In genomic region chr10:127068360-127069038, GRCm38 (mm10) we compare ENCODE assay signal across 10 mouse cellular contexts. TPM values are rescaled to one million over a fixed set of nuclear protein-coding genes. Genes with fewer than 3 reads are reported as not detected.
A peak's percentile ranks its signal among the peaks of the same experiment; 100 is the strongest.
DNase-seq lines count a peak whose midpoint lies in the region; ATAC-seq and TF ChIP-seq lines count a peak whose summit lies in the region.
"Had no signal": no experiment of that assay in that cellular context is flagged by ENCODE, and none has a peak within 500 bp of the region (broad histone marks: within the 10 kb centered on the region; RNA-seq: fewer than 3 reads in every experiment).

No protein-coding gene starts in this region.

- H3K9ac ChIP-seq in lung, embryonic 16.5 days (ENCODE audit: low read length): peak overlapping the region; percentile 85
- peak overlapping the region; percentile 56 for H3K9ac ChIP-seq in forebrain, embryonic 11.5 days (ENCODE audit: low read length)
- H3K9ac ChIP-seq in limb, embryonic 14.5 days (ENCODE audit: low read depth, low read length, severe bottlenecking): peak overlapping the region; percentile 61; the same call in 1 of the 2 replicates
- H3K9ac ChIP-seq in stomach, embryonic 15.5 days: peak overlapping the region; percentile 67; the same call in 1 of the 2 replicates

- H3K27me3 ChIP-seq in lung, embryonic 16.5 days (ENCODE audit: control insufficient read depth, insufficient read depth, low read depth, low read length): no peaks in the 10 kb centered on the region
- no peaks in the 10 kb centered on the region for H3K27me3 ChIP-seq in forebrain, embryonic 11.5 days (ENCODE audit: control insufficient read depth, insufficient read depth, low read length)
- no peaks in the 10 kb centered on the region for H3K27me3 ChIP-seq in limb, embryonic 14.5 days (ENCODE audit: control insufficient read depth, insufficient read depth, low read length)
- H3K27me3 ChIP-seq in stomach, embryonic 15.5 days (replicated peaks): no peaks in the 10 kb centered on the region

- no peak for TF ChIP-seq POLR2A in limb, embryonic 14.5 days (IDR thresholded peaks at IDR 0.05; ENCODE audit: borderline replicate concordance, extremely low read depth, insufficient read depth, insufficient read length)

- H3K36me3 ChIP-seq in lung, embryonic 16.5 days (ENCODE audit: control insufficient read depth, insufficient read depth, low read length): peaks cover 39% of the 10 kb centered on the region
- H3K36me3 ChIP-seq in forebrain, embryonic 11.5 days (ENCODE audit: control insufficient read depth, insufficient read depth, low read length): peaks cover 31% of the 10 kb centered on the region
- H3K36me3 ChIP-seq in limb, embryonic 14.5 days (ENCODE audit: control insufficient read depth, insufficient read depth, low read length): peaks cover 44% of the 10 kb centered on the region
- peaks cover 34% of the 10 kb centered on the region for H3K36me3 ChIP-seq in stomach, embryonic 15.5 days

- H3K4me3 ChIP-seq in lung, embryonic 16.5 days (ENCODE audit: low read length): peak overlapping the region; percentile 82
- peak overlapping the region; percentile 59 for H3K4me3 ChIP-seq in forebrain, embryonic 11.5 days (ENCODE audit: low read depth, low read length)
- H3K4me3 ChIP-seq in limb, embryonic 14.5 days (replicated peaks; ENCODE audit: low read length): peak overlapping the region; percentile 65; the same call in 1 of the 2 replicates
- peak overlapping the region; percentile 70 for H3K4me3 ChIP-seq in stomach, embryonic 15.5 days (replicated peaks)

- 62% methylated on average over 9 of the region's 9 CpGs for WGBS in lung, embryonic 16.5 days
- WGBS in forebrain, embryonic 11.5 days: 88% methylated on average over 9 of the region's 9 CpGs
- 70% methylated on average over 9 of the region's 9 CpGs for WGBS in limb, embryonic 14.5 days
- 68% methylated on average over 9 of the region's 9 CpGs for WGBS in stomach, embryonic 15.5 days

- peaks cover 25% of the 10 kb centered on the region for H3K4me1 ChIP-seq in lung, embryonic 16.5 days (replicated peaks; ENCODE audit: control insufficient read depth, insufficient read depth, low read length)
- peaks cover 13% of the 10 kb centered on the region; the same call in 1 of the 2 replicates for H3K4me1 ChIP-seq in forebrain, embryonic 11.5 days (replicated peaks; ENCODE audit: control insufficient read depth, insufficient read depth, low read length)
- peaks cover 20% of the 10 kb centered on the region; the same call in 1 of the 2 replicates for H3K4me1 ChIP-seq in limb, embryonic 14.5 days (ENCODE audit: control insufficient read depth, insufficient read depth, low read length)
- H3K4me1 ChIP-seq in stomach, embryonic 15.5 days: peaks cover 29% of the 10 kb centered on the region

- peak overlapping the region; percentile 78 for H3K4me2 ChIP-seq in lung, embryonic 16.5 days (ENCODE audit: low read depth, low read length)
- peak overlapping the region; percentile 81 for H3K4me2 ChIP-seq in forebrain, embryonic 11.5 days (ENCODE audit: low read depth, low read length, severe bottlenecking)
- peak overlapping the region; percentile 87 for H3K4me2 ChIP-seq in limb, embryonic 14.5 days (replicated peaks; ENCODE audit: low read depth, low read length, severe bottlenecking)
- peak overlapping the region; percentile 81 for H3K4me2 ChIP-seq in stomach, embryonic 15.5 days

- no peak overlapping the region; the same call in none of the 2 replicates for H3K27ac ChIP-seq in lung, embryonic 16.5 days (ENCODE audit: low read length)
- peak overlapping the region; percentile 79 for H3K27ac ChIP-seq in forebrain, embryonic 11.5 days (ENCODE audit: low read depth, low read length)
- H3K27ac ChIP-seq in limb, embryonic 14.5 days (replicated peaks; ENCODE audit: low read depth, low read length): no peak overlapping the region
- 0 out of 2 replicates have a peak overlapping the region, but pooled peaks have one; percentile 95 for H3K27ac ChIP-seq in stomach, embryonic 15.5 days

- no peaks in the 10 kb centered on the region for H3K9me3 ChIP-seq in lung, embryonic 16.5 days (ENCODE audit: control insufficient read depth, low read length)
- no peaks in the 10 kb centered on the region for H3K9me3 ChIP-seq in forebrain, embryonic 11.5 days (ENCODE audit: control insufficient read depth, low read length)
- H3K9me3 ChIP-seq in limb, embryonic 14.5 days (ENCODE audit: control insufficient read depth, low read length): no peaks in the 10 kb centered on the region
- no peaks in the 10 kb centered on the region for H3K9me3 ChIP-seq in stomach, embryonic 15.5 days

- DNase-seq in lung, postnatal 4 days: no peak
- DNase-seq in forebrain, embryonic 11.5 days (ENCODE audit: low spot score): peak; percentile 49
- no peak for DNase-seq in limb, embryonic 14.5 days (ENCODE audit: low spot score)
- DNase-seq in kidney, adult 18-20 months: no peak
- no peak for DNase-seq in lung, postnatal 25 days (ENCODE audit: low spot score)
- no peak for DNase-seq in layer of hippocampus, postnatal 36 days

- no peak for ATAC-seq in lung, embryonic 16.5 days (ENCODE audit: low read depth)
- ATAC-seq in forebrain, embryonic 11.5 days (replicated peaks; ENCODE audit: low FRiP score): no peak
- no peak for ATAC-seq in limb, embryonic 14.5 days (ENCODE audit: low FRiP score, low read depth)
- ATAC-seq in stomach, embryonic 15.5 days (ENCODE audit: insufficient read depth, low FRiP score, low read depth): no peak

RNA-seq across cellular contexts. Expression of gene Tspan31, which starts 1.6 kb away (rescaled TPM):
- 165 and 169 TPM in 2 replicates for polyA plus RNA-seq in lung, embryonic 16.5 days (2015; fragmentation: Nextera tagmentation; extraction: Ambion mirVana)
- polyA plus RNA-seq in forebrain, embryonic 11.5 days (2014; fragmentation: Nextera tagmentation; extraction: Ambion mirVana): 144 and 159 TPM in 2 replicates
- polyA plus RNA-seq in limb, embryonic 14.5 days (2012; rRNA removed): 124 and 164 TPM in 2 replicates
- 58.3 and 72.1 TPM in 2 replicates for polyA plus RNA-seq in limb, embryonic 14.5 days (2014; fragmentation: Nextera tagmentation; extraction: Ambion mirVana)
- polyA plus RNA-seq in stomach, embryonic 15.5 days (2015; fragmentation: Nextera tagmentation; extraction: Ambion mirVana): 154 and 163 TPM in 2 replicates
- 10 to 100 TPM; 57.4 to 61.5 TPM for total RNA-seq in layer of hippocampus, postnatal 36 days (2021)

RNA-seq across cellular contexts. Expression of gene Cdk4, which starts 5.2 kb away (rescaled TPM):
- polyA plus RNA-seq in lung, embryonic 16.5 days (2015; fragmentation: Nextera tagmentation; extraction: Ambion mirVana): 1,550 and 1,646 TPM in 2 replicates
- polyA plus RNA-seq in forebrain, embryonic 11.5 days (2014; fragmentation: Nextera tagmentation; extraction: Ambion mirVana): 2,945 and 3,022 TPM in 2 replicates
- 1,132 and 1,227 TPM in 2 replicates for polyA plus RNA-seq in limb, embryonic 14.5 days (2012; rRNA removed)
- 1,659 and 1,732 TPM in 2 replicates for polyA plus RNA-seq in limb, embryonic 14.5 days (2014; fragmentation: Nextera tagmentation; extraction: Ambion mirVana)
- polyA plus RNA-seq in stomach, embryonic 15.5 days (2015; fragmentation: Nextera tagmentation; extraction: Ambion mirVana): 1,443 and 1,450 TPM in 2 replicates
- 10 to 100 TPM; 93.5 to 97.5 TPM for total RNA-seq in layer of hippocampus, postnatal 36 days (2021)

RNA-seq across cellular contexts. Expression of gene Agap2, which starts 6.6 kb away (rescaled TPM):
- polyA plus RNA-seq in lung, embryonic 16.5 days (2015; fragmentation: Nextera tagmentation; extraction: Ambion mirVana): 0.04 and 0.58 TPM in 2 replicates
- 0.47 and 0.64 TPM in 2 replicates for polyA plus RNA-seq in forebrain, embryonic 11.5 days (2014; fragmentation: Nextera tagmentation; extraction: Ambion mirVana)
- polyA plus RNA-seq in limb, embryonic 14.5 days (2012; rRNA removed): 5.3 and 6.0 TPM in 2 replicates
- polyA plus RNA-seq in limb, embryonic 14.5 days (2014; fragmentation: Nextera tagmentation; extraction: Ambion mirVana): 0.32 and 0.57 TPM in 2 replicates
- 0.28 and 0.67 TPM in 2 replicates for polyA plus RNA-seq in stomach, embryonic 15.5 days (2015; fragmentation: Nextera tagmentation; extraction: Ambion mirVana)
- total RNA-seq in layer of hippocampus, postnatal 36 days (2021): 100 to 1,000 TPM; 778 to 800 TPM

RNA-seq across cellular contexts. Expression of gene March9, which starts 8.5 kb away (rescaled TPM):
- 0.46 and 0.53 TPM in 2 replicates for polyA plus RNA-seq in lung, embryonic 16.5 days (2015; fragmentation: Nextera tagmentation; extraction: Ambion mirVana)
- 2.7 and 3.7 TPM in 2 replicates for polyA plus RNA-seq in forebrain, embryonic 11.5 days (2014; fragmentation: Nextera tagmentation; extraction: Ambion mirVana)
- polyA plus RNA-seq in limb, embryonic 14.5 days (2012; rRNA removed): 8.6 and 9.8 TPM in 2 replicates
- 2.7 and 3.1 TPM in 2 replicates for polyA plus RNA-seq in limb, embryonic 14.5 days (2014; fragmentation: Nextera tagmentation; extraction: Ambion mirVana)
- polyA plus RNA-seq in stomach, embryonic 15.5 days (2015; fragmentation: Nextera tagmentation; extraction: Ambion mirVana): 0.79 and 1.2 TPM in 2 replicates
- total RNA-seq in layer of hippocampus, postnatal 36 days (2021): 10 to 100 TPM; 21.3 to 21.6 TPM

RNA-seq across cellular contexts. Expression of gene Cyp27b1, which starts 20.4 kb away (rescaled TPM):
- 0.11 and 0.38 TPM in 2 replicates for polyA plus RNA-seq in lung, embryonic 16.5 days (2015; fragmentation: Nextera tagmentation; extraction: Ambion mirVana)
- 0.23 TPM in 1 of 2 replicates, not detected in the other for polyA plus RNA-seq in forebrain, embryonic 11.5 days (2014; fragmentation: Nextera tagmentation; extraction: Ambion mirVana)
- 1.1 and 1.5 TPM in 2 replicates for polyA plus RNA-seq in limb, embryonic 14.5 days (2012; rRNA removed)
- 0.19 and 0.53 TPM in 2 replicates for polyA plus RNA-seq in limb, embryonic 14.5 days (2014; fragmentation: Nextera tagmentation; extraction: Ambion mirVana)
- polyA plus RNA-seq in stomach, embryonic 15.5 days (2015; fragmentation: Nextera tagmentation; extraction: Ambion mirVana): 0.17 and 0.32 TPM in 2 replicates
- total RNA-seq in layer of hippocampus, postnatal 36 days (2021): 1 to 10 TPM; 1.6 to 1.7 TPM
- total RNA-seq: gastrocnemius, adult 8-10 months; neutrophil, adult 5-6 weeks had no signal

Comparison
In these comparisons a context has a peak if more than half of its experiments do, and no peak if none do; other contexts are left out.
1. H3K27ac ChIP-seq: peak in forebrain, embryonic 11.5 days (single experiment) and stomach, embryonic 15.5 days (single experiment); none in lung, embryonic 16.5 days (single experiment) and limb, embryonic 14.5 days (single experiment).
2. Peak in every context shown above with its lines, with median percentiles within 50 percentile points of each other: H3K4me2 ChIP-seq, H3K4me3 ChIP-seq and H3K9ac ChIP-seq.